Mouse (Mus musculus) liver, postnatal 0 days (tissue): ENCODE data around the gene Fh1. TPM values are rescaled to one million over a fixed set of nuclear protein-coding genes. Genes with fewer than 3 reads are reported as not detected.

Source experiments
- ATAC-seq: fragments of 200-750 bp; cut with Nextera tagmentation; 2 replicates; pipeline ENCODE4 v1.8.0; 2017; ENCODE audit warnings: mild to moderate bottlenecking, moderate library complexity
- DNase-seq: peaks from one replicate; pipeline ENCODE4 v3.0.0-alpha.2; 2016
- H3K27ac ChIP-seq: fragments of 300-500 bp; sonication (generic); 2 replicates; pipeline ENCODE4 v1.5.1; 2014; ENCODE audit warnings: antibody characterized with exemption, moderate library complexity, mild to moderate bottlenecking, low read depth
- H3K27me3 ChIP-seq: fragments of 300-500 bp; sonication (generic); 2 replicates; pipeline ENCODE4 v1.6.1; 2014; ENCODE audit warnings: low read length, control low read depth, mixed read lengths; ENCODE audit not compliant: insufficient read depth
- H3K36me3 ChIP-seq: fragments of 300-500 bp; sonication (generic); replicated peaks from 2 replicates; pipeline ENCODE4 v1.6.1; 2014; ENCODE audit warnings: mild to moderate bottlenecking, control low read depth, low read length, moderate library complexity, mixed read lengths; ENCODE audit not compliant: insufficient read depth
- H3K4me1 ChIP-seq: fragments of 300-500 bp; sonication (generic); 2 replicates; pipeline ENCODE4 v1.6.1; 2014; ENCODE audit warnings: antibody characterized with exemption, mild to moderate bottlenecking, control low read depth; ENCODE audit not compliant: insufficient read depth
- H3K4me2 ChIP-seq: fragments of 300-500 bp; sonication (generic); 2 replicates; pipeline ENCODE4 v1.6.1; 2014; ENCODE audit warnings: low read depth, mild to moderate bottlenecking, low read length, moderate library complexity, mixed read lengths
- H3K4me3 ChIP-seq: fragments of 300-500 bp; sonication (generic); 2 replicates; pipeline ENCODE4 v1.5.1; 2014; ENCODE audit warnings: low read depth, low read length
- H3K9ac ChIP-seq: fragments of 300-500 bp; sonication (generic); replicated peaks from 2 replicates; pipeline ENCODE4 v1.6.1; 2014; ENCODE audit warnings: mild to moderate bottlenecking, moderate library complexity
- H3K9me3 ChIP-seq: fragments of 300-500 bp; sonication (generic); 2 replicates; pipeline ENCODE4 v1.6.1; 2016; ENCODE audit warnings: mild to moderate bottlenecking, control low read depth, low read length, mixed read lengths
- CTCF ChIP-seq: sonication (generic); IDR thresholded peaks from 2 replicates; pipeline ENCODE4 v1.5.1; 2016; ENCODE audit warnings: antibody characterized with exemption, low read depth
- EP300 ChIP-seq: IDR thresholded peaks from 2 replicates; pipeline ENCODE4 v1.6.1; 2016; ENCODE audit warnings: antibody characterized with exemption, low read depth, mild to moderate bottlenecking
- WGBS: fragments of 180-500 bp; shearing (Covaris S2); extraction: QIAGEN DNeasy Blood & Tissue Kit; methylation state at CpG from one replicate; pipeline ENCODE4 v1.1.7; 2014; ENCODE audit not compliant: insufficient replicate concordance; 5-methylcytosine and 5-hydroxymethylcytosine counted together
- polyA plus RNA-seq: library from polyadenylated mRNA; unstranded; fragments of >200 nt; fragmentation: Nextera tagmentation; extraction: Ambion mirVana; gene quantifications from 2 replicates; pipeline ENCODE4 v1.2.1, GENCODE M21; 2015

Fh1 gene
- polyA plus RNA-seq, 1 experiment from 2014 or later = 93.3 TPM

DNA sequence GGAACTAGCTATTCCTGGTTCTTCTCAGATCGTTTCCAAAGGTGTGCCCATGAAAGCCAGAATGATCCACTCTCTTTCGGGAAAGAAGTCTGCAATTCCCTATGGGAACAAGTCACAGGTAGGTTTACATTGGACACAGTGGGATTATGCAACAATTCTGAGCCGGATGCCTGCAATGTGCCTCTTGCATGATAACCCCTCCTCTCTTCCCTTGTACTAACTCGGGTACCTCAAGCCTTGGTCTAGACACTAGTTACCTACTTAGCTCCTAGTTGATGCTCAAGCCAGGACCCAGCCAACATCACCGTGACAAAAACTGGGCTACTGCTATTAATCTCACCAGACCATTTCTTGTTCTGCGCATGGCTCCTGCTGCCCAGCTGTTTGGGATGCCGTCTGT is 13.6 kb upstream of the Fh1 start:
- TF ChIP-seq EP300 = no peak
- TF ChIP-seq CTCF = no peak
- no peak overlapping the region for H3K27ac ChIP-seq
- no peak overlapping the region for H3K9ac ChIP-seq
- no peaks in the 10 kb centered on the region for H3K27me3 ChIP-seq
- ATAC-seq (no peak), DNase-seq (no peak)
- H3K9me3 ChIP-seq = no peaks in the 10 kb centered on the region
- H3K4me3 ChIP-seq = no peak overlapping the region
- peaks cover 12% of the 10 kb centered on the region; the same call in 1 of the 2 replicates for H3K4me1 ChIP-seq
- 56% methylated on average over 7 of the region's 7 CpGs for WGBS
- H3K4me2 ChIP-seq = no peak overlapping the region
- H3K36me3 ChIP-seq = no peaks in the 10 kb centered on the region

DNA sequence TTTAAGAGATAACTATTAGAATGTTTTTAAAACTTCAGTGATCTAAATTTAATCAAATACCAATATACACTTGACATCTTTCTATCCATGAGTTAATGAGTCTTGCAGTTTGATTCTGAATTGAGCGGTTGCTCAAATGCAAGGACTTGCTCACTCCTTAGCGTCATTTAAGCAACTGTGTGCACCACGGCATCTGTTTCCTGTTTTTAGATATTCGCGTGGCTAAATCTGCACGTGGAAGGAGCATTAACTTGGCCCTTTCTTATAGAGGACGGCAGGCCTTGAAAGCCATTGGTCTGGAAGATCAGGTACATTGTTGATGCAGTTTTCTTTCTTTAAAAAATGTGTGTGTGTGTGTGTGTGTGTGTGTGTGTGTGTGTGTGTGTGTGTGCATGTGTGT is 12.2 kb upstream of the Fh1 start:
- no peak overlapping the region for H3K4me2 ChIP-seq
- H3K27me3 ChIP-seq = no peaks in the 10 kb centered on the region
- peaks cover 12% of the 10 kb centered on the region; the same call in 1 of the 2 replicates for H3K4me1 ChIP-seq
- no peaks in the 10 kb centered on the region for H3K36me3 ChIP-seq
- no peaks in the 10 kb centered on the region for H3K9me3 ChIP-seq
- no peak overlapping the region for H3K4me3 ChIP-seq
- no peak overlapping the region for H3K9ac ChIP-seq
- TF ChIP-seq CTCF (no peak), EP300 (no peak)
- ATAC-seq (0 out of 2 replicates have a peak, but pooled peaks have one; percentile 25), DNase-seq (no peak)
- 28% methylated on average over 7 of the region's 7 CpGs for WGBS
- H3K27ac ChIP-seq = no peak overlapping the region

DNA sequence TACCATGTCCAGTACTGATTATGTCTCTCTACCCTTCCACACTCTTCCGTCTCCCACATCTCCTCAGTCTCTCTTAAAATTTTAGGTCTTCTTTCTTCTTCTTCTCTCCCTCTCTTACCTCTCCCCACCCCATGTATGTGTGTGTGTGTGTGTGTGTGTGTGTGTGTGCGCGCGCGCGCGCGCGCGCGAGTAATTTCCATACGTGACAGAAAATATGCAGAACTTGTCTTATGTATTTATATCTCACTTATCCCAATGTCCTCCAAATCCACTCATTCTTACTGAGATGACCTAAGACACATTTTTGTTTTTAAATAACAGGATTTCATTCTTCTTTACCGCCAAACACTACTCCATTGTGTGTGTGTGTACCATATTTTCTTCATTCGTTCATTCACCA is 7.0 kb upstream of the Fh1 start:
- no peak overlapping the region for H3K9ac ChIP-seq
- no peaks in the 10 kb centered on the region for H3K27me3 ChIP-seq
- TF ChIP-seq CTCF = no peak
- H3K9me3 ChIP-seq = no peaks in the 10 kb centered on the region
- H3K4me1 ChIP-seq = peaks cover 10% of the 10 kb centered on the region; the same call in 1 of the 2 replicates
- DNase-seq (no peak), ATAC-seq (no peak)
- WGBS = 88% methylated on average over 14 of the region's 14 CpGs
- peak overlapping the region; percentile 36 for H3K4me3 ChIP-seq
- no peaks in the 10 kb centered on the region for H3K36me3 ChIP-seq
- peak overlapping the region; percentile 76 for H3K27ac ChIP-seq
- H3K4me2 ChIP-seq = peak overlapping the region; percentile 55

DNA sequence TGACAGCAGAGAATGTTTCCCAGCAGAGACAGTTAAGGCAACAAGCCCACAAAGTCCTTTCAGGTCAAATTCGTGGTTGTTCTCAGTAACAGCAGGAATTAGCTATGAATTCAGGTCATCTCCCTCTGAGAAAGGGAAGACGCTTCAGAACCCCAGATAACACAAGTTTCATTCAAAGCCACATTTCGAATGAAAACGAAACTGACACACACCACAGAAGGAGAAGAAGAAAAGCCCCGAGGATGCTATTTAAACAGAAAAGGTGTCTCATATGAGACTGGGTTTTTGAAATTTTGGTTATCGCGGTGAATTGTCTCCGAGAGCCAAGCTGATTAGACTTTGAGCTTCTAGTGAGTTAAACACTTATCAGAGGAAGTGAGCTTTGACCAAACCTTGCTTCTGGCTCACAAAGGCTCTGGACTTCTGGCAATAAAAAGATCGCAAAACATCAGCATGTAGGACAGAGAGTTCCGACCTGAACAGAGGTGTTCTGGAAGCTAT is 6.3 kb upstream of the Fh1 start:
- no peaks in the 10 kb centered on the region for H3K27me3 ChIP-seq
- H3K9me3 ChIP-seq = no peaks in the 10 kb centered on the region
- peaks cover 10% of the 10 kb centered on the region; the same call in 1 of the 2 replicates for H3K4me1 ChIP-seq
- TF ChIP-seq EP300 (no peak), CTCF (no peak)
- WGBS = 21% methylated on average over 10 of the region's 10 CpGs
- H3K9ac ChIP-seq = 0 out of 2 replicates have a peak overlapping the region, but pooled peaks have one; percentile 42
- H3K4me2 ChIP-seq = peak overlapping the region; percentile 55
- no peaks in the 10 kb centered on the region for H3K36me3 ChIP-seq
- ATAC-seq = peak; percentile 76
- peak overlapping the region; percentile 76 for H3K27ac ChIP-seq
- H3K4me3 ChIP-seq = peak overlapping the region; percentile 36
- DNase-seq = no peak

DNA sequence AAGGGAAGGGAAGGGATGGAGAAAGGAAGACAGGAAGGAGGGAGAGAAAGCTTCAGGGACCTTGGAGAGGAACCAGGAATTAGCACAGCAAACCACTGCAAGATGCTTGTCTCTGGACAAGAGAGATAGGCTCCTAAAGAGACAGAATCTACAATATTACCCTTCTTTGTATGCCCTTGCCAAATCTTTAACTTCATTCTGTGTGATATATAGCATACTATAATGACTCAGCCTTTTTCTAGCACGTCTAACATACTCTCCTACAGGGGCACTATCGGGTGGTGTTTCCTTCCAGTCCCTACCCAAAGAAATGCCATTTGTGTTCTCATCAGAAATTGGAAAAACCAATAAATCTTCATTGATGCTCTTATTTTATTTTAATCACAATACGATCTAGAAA is 5.6 kb upstream of the Fh1 start:
- Histone ChIP-seq H3K27ac (peak overlapping the region; percentile 76), H3K9ac (no peak overlapping the region), H3K4me2 (no peak overlapping the region), H3K4me1 (peaks cover 7% of the 10 kb centered on the region; the same call in 1 of the 2 replicates), H3K4me3 (no peak overlapping the region), H3K27me3 (no peaks in the 10 kb centered on the region), H3K9me3 (no peaks in the 10 kb centered on the region), H3K36me3 (no peaks in the 10 kb centered on the region)
- TF ChIP-seq CTCF (no peak), EP300 (no peak)
- ATAC-seq = no peak
- DNase-seq = no peak
- 54% methylated on average over 3 of the region's 3 CpGs for WGBS

DNA sequence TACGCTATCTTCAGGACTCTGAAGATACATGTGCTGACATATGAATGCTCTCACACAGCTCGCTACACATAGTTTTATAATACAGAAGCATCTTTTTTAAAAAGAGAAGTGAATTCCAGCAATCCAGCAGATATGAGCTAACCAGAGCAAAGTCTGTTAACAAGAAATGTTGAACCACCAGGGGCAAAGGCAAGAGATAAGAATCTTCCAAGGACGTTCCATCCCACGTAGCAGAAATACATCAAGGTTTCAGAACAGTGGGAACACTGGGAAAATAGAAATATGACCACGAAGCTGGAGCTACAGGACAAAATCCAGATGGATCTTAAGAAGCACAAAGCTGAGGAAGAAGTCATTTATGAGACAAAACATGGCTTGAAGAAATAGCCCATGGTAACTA is 4.9 kb upstream of the Fh1 start:
- 0 out of 2 replicates have a peak overlapping the region, but pooled peaks have one; percentile 19 for H3K27ac ChIP-seq
- no peaks in the 10 kb centered on the region for H3K27me3 ChIP-seq
- no peak overlapping the region for H3K4me2 ChIP-seq
- H3K4me1 ChIP-seq = peaks cover 7% of the 10 kb centered on the region; the same call in 1 of the 2 replicates
- no peak for ATAC-seq
- no peak overlapping the region for H3K4me3 ChIP-seq
- H3K9me3 ChIP-seq = no peaks in the 10 kb centered on the region
- no peak overlapping the region for H3K9ac ChIP-seq
- TF ChIP-seq EP300 (no peak), CTCF (no peak)
- DNase-seq = no peak
- 64% methylated on average over 5 of the region's 5 CpGs for WGBS
- H3K36me3 ChIP-seq = no peaks in the 10 kb centered on the region

DNA sequence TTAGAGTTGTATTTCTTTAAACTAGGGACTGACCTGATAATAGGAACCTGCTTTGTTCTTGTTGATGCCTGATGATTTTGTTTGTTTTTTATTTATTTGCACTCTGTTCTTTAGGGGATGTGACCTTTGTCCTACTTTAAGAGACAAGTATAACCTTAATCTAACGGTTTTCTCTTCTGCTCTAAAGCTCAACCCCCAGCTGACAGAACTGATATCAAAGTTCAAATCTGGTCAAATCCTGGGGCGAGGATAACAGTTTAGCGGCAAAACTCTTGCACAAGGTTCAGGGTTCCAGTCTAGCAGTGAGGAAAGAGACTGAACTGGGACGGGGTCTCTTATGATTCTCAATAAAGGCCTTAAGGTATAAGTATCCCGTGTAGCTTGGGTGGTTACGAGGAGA is 3.8 kb upstream of the Fh1 start:
- Histone ChIP-seq H3K9me3 (no peaks in the 10 kb centered on the region), H3K27ac (no peak overlapping the region), H3K4me3 (no peak overlapping the region), H3K36me3 (no peaks in the 10 kb centered on the region), H3K4me2 (no peak overlapping the region), H3K9ac (no peak overlapping the region), H3K4me1 (peaks cover 15% of the 10 kb centered on the region), H3K27me3 (no peaks in the 10 kb centered on the region)
- no peak for TF ChIP-seq CTCF
- no peak for TF ChIP-seq EP300
- no peak for ATAC-seq
- 59% methylated on average over 6 of the region's 6 CpGs for WGBS
- DNase-seq = no peak
